ENCODE assay signal across 8 mouse cellular contexts in the genomic region with DNA sequence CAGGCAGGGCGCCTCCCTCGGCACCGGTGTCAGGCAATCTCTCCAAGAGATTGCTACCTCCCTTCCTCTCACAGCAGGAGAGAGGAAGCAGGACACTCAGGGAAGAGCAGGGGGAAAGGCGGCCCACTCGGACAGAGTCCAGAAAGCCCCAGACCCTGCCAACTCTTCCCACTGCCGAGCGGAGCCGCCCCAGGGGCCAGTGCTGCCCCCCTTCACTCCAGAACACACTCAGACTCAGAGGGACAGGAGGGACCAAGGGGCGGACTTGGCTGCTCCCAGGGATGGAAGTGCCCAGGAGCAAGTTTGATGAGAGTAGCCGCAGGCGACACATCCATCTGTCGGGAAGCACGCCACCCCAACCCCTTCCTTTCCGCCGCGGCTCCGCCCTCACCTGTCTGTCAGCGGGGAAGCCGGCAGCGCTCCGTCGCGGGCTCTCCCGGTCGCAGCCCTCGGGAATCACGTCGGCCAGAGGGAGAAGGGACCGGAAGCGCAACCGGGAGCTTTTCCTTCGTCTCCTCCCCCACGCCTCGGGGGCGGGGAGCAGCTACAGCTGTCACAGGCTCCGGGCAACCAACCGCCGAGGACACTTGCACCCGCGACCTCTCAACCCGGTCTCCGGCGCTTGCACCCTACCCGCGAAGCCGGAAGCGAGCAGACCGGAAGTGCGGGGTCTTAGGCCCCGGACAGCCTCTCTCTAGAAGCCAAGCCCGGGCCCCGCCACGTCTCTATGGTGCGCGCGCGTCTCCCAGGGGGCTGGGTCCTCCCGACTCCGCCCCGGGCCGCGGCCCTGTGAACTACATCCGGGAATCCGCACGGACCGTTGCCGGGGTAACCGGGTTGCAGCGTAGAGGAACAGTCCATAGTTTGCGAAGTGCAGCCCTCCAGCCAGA. TPM values are rescaled to one million over a fixed set of nuclear protein-coding genes. Genes with fewer than 3 reads are reported as not detected.
DNase-seq lines count a peak whose midpoint lies in the region; ATAC-seq and TF ChIP-seq lines count a peak whose summit lies in the region.

A gene (minus strand): TSS at position 603 of the 890 bp plus-strand sequence.

- no peaks in the 10 kb centered on the region for H3K9me3 ChIP-seq in hindbrain, embryonic 10.5 days
- no peaks in the 10 kb centered on the region for H3K9me3 ChIP-seq in lung, postnatal 0 days (ENCODE audit: low read length)

- H3K4me1 ChIP-seq in hindbrain, embryonic 10.5 days (replicated peaks): peaks cover 29% of the 10 kb centered on the region
- peaks cover 2% of the 10 kb centered on the region; the same call in 1 of the 2 replicates for H3K4me1 ChIP-seq in lung, postnatal 0 days (ENCODE audit: insufficient read depth, low read depth, low read length)

- WGBS in hindbrain, embryonic 10.5 days: under 1% methylated on average over 70 of the region's 70 CpGs
- WGBS in lung, postnatal 0 days: under 1% methylated on average over 64 of the region's 70 CpGs

- peak; percentile 93 for ATAC-seq in frontal cortex, adult (ENCODE audit: low TSS enrichment)
- peak; percentile 98 for ATAC-seq in lung, postnatal 0 days

- peak within 1 kb of the TSS; percentile 85 for H3K4me3 ChIP-seq in hindbrain, embryonic 10.5 days
- peak within 1 kb of the TSS; percentile 76 for H3K4me3 ChIP-seq in lung, postnatal 0 days (ENCODE audit: low read depth, low read length)

- TF ChIP-seq EP300 in lung, postnatal 0 days (IDR thresholded peaks at IDR 0.05): peak; percentile 58; the same call in 1 of the 2 replicates

- H3K27me3 ChIP-seq in hindbrain, embryonic 10.5 days (ENCODE audit: insufficient read depth, poor library complexity, severe bottlenecking): no peaks in the 10 kb centered on the region
- no peaks in the 10 kb centered on the region for H3K27me3 ChIP-seq in lung, postnatal 0 days (replicated peaks; ENCODE audit: insufficient read depth, low read length)

- H3K36me3 ChIP-seq in hindbrain, embryonic 10.5 days: no peaks in the 10 kb centered on the region
- H3K36me3 ChIP-seq in lung, postnatal 0 days (ENCODE audit: insufficient read depth, low read length): no peaks in the 10 kb centered on the region

- H3K4me2 ChIP-seq in lung, postnatal 0 days (replicated peaks; ENCODE audit: low read depth, low read length): peak within 1 kb of the TSS; percentile 82

- peak within 1 kb of the TSS; percentile 92 for H3K27ac ChIP-seq in hindbrain, embryonic 10.5 days
- H3K27ac ChIP-seq in lung, postnatal 0 days (ENCODE audit: low read length): peak within 1 kb of the TSS; percentile 98

- TF ChIP-seq CTCF in lung, postnatal 0 days (IDR thresholded peaks at IDR 0.05): 0 out of 2 replicates have a peak, but pooled peaks have one; percentile 20

- peak; percentile 80 for DNase-seq in MEL-GATA-1-ER (ENCODE audit: extremely low read depth, low read depth)
- DNase-seq in cerebellum, adult 8-10 months: peak; percentile 92
- peak; percentile 100 for DNase-seq in hindbrain, embryonic 10.5 days (ENCODE audit: low spot score)
- DNase-seq in layer of hippocampus, adult 9-11 months: peak; percentile 96
- peak; percentile 98 for DNase-seq in lung, postnatal 0 days (ENCODE audit: low spot score)
- DNase-seq in ovary, postnatal 14 days (ENCODE audit: low spot score): peak; percentile 97
- DNase-seq in thymus, postnatal 14 days: peak; percentile 96

- peak within 1 kb of the TSS; percentile 73 for H3K9ac ChIP-seq in lung, postnatal 0 days (replicated peaks; ENCODE audit: low read depth)

RNA-seq across cellular contexts. Expression of the gene that starts here (rescaled TPM):
- polyA plus RNA-seq in hindbrain, embryonic 10.5 days (2016; fragmentation: Nextera tagmentation; extraction: Ambion mirVana): 24.5 and 31.5 TPM in 2 replicates
- 60.8 and 64.0 TPM in 2 replicates for polyA plus RNA-seq in lung, postnatal 0 days (2015; fragmentation: Nextera tagmentation; extraction: Ambion mirVana)

Comparison
In these comparisons a context has a peak if more than half of its experiments do, and no peak if none do; other contexts are left out.
1. Peak in every context shown above with its lines: DNase-seq, ATAC-seq, H3K4me3 ChIP-seq and H3K27ac ChIP-seq.